Mouse (Mus musculus): ENCODE results near the gene Gulp1.

- TF ChIP-seq CTCF (IDR thresholded peaks at IDR 0.05; ENCODE audit: borderline replicate concordance, control insufficient read depth, extremely low read depth, insufficient read depth, low read length, poor library complexity) (no peak), POLR2A (IDR thresholded peaks at IDR 0.05; ENCODE audit: control insufficient read depth, extremely low read depth, insufficient read depth, low read length, poor library complexity) (no peak)
These were observed 62.2 kb downstream of the Gulp1 start for GRCm38 (mm10) chr1:44613294-44614041.
